Mouse (Mus musculus): ENCODE results near the gene Yme1l1. TPM values are rescaled to one million over a fixed set of nuclear protein-coding genes. Genes with fewer than 3 reads are reported as not detected.
A peak's percentile ranks its signal among the peaks of the same experiment; 100 is the strongest.

The Yme1l1 gene
- 17.9 TPM for polyA plus RNA-seq (2012; fragmentation: generic; extraction: Trizol)

DNA sequence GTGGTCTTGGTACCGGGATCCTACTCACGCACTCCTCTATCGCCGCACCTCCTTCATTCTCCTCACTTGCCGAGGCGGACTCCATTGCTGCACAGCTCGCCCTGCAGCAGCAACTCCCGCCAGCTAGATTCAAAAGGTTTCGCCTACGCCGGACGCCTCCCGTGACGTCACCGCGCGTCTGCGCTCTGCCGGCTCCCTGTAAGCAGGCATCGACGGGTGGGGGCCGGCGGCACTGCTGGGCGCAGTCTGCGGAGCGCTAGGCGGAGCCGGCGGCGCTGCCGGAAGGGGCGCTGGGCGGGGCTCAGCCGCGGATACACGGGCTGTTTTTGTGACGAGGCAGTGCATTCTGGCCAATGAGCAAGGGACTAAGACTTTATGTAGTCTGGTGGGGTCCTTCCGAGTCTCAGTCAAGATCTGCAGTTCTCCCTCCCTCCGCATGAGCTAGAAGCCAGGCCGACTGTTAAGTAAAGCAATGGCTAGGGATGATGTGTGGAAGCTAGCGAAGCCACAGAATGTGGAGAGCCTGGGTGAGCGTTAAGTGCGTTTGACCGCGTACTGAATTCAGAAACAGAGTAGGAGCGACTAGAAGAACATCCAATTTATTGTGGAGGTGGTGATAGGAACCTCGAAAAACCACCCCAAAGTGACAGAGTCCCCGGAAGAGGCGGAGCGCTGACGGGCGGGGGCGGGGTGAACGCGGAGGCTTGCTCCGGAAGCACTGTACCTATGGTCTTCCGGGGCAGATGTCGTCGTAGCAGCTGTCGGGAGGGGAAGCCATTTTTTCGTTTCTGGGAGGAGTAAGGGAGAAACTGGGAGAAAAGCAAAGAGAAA is at the start of gene Yme1l1, which contains the start of gene Mastl:
Yme1l1 (plus strand) TSS at position 593 of the 831 bp plus-strand sequence.
Mastl (minus strand) TSS at position 248 of the 831 bp plus-strand sequence.
- H3K36me3 ChIP-seq (ENCODE audit: control insufficient read depth, insufficient read depth): peaks cover 2% of the 10 kb centered on the region
- no peaks in the 10 kb centered on the region for H3K27me3 ChIP-seq (ENCODE audit: control insufficient read depth, insufficient read depth, insufficient read length)
- peak within 1 kb of the TSS; percentile 84 for H3K4me3 ChIP-seq
- H3K79me2 ChIP-seq (ENCODE audit: control insufficient read depth, insufficient read depth): peaks cover 84% of the 10 kb centered on the region
- peak within 1 kb of the TSS; percentile 58 for H3ac ChIP-seq (ENCODE audit: control insufficient read depth, insufficient read length)
- peak within 1 kb of the TSS; percentile 86 for H3K4me2 ChIP-seq (ENCODE audit: low read depth)
- TF ChIP-seq MAX (IDR thresholded peaks at IDR 0.05; ENCODE audit: low read depth): no peak
- TF ChIP-seq SRF (IDR thresholded peaks at IDR 0.05; ENCODE audit: control insufficient read depth, insufficient read length, low read depth): peak; percentile 64
- TF ChIP-seq CEBPB (IDR thresholded peaks at IDR 0.05; ENCODE audit: insufficient read depth, poor library complexity, severe bottlenecking): no peak
- peak; percentile 65 to 69 (median 66) for TF ChIP-seq MYOD1 (IDR thresholded peaks at IDR 0.05; ENCODE audit: control insufficient read depth in 1 of 3, insufficient read length in 2 of 3, low read depth in 2 of 3)
- peak; percentile 36 to 81 (median 75) for TF ChIP-seq MYOG (IDR thresholded peaks at IDR 0.05; ENCODE audit: control insufficient read depth in 1 of 3, insufficient read depth in 1 of 3, insufficient read length in 2 of 3, low read depth in 2 of 3)
- TF ChIP-seq E2F4 (IDR thresholded peaks at IDR 0.05; ENCODE audit: insufficient read depth): peak; percentile 98
- no peak for TF ChIP-seq TCF3 (IDR thresholded peaks at IDR 0.05; ENCODE audit: insufficient read length, low read depth)
- no peak for TF ChIP-seq REST (IDR thresholded peaks at IDR 0.05; ENCODE audit: insufficient read depth, insufficient read length)
- TF ChIP-seq TCF12 (IDR thresholded peaks at IDR 0.05; ENCODE audit: insufficient read depth, poor library complexity, severe bottlenecking): no peak
- TF ChIP-seq POLR2A (IDR thresholded peaks at IDR 0.05; ENCODE audit: insufficient read length, low read depth): peak; percentile 69
- TF ChIP-seq USF1 (IDR thresholded peaks at IDR 0.05; ENCODE audit: low read depth): no peak
- peak; percentile 85 for TF ChIP-seq POLR2AphosphoS2 (IDR thresholded peaks at IDR 0.05; ENCODE audit: insufficient read length, low read depth)

DNA sequence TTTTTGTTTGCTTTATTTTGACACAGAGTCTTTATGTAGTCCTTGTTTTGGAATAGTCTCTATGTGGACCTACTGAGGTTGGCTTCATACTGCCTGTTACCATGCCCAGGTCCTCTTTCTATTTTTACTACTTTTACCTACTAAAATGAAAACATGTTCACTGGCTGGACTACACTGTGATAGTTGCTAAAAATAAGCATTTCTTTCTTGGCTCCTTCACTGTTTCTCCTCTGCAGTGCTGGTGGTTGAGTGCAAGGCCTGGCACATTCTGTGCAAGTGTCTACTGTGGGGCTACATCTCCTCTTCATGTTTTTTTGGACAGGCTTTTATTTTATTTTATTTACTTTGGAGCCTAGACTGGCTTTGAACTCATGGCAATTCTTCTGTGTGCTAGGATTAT is 36.6 kb upstream of the Yme1l1 start:
- Histone ChIP-seq H3ac (ENCODE audit: control insufficient read depth, insufficient read length) (no peak overlapping the region), H3K79me2 (ENCODE audit: control insufficient read depth, insufficient read depth) (no peaks in the 10 kb centered on the region), H3K4me2 (ENCODE audit: low read depth) (no peak overlapping the region), H3K36me3 (ENCODE audit: control insufficient read depth, insufficient read depth) (peaks cover 15% of the 10 kb centered on the region), H3K27me3 (ENCODE audit: control insufficient read depth, insufficient read depth, insufficient read length) (no peaks in the 10 kb centered on the region), H3K4me3 (no peak overlapping the region)
- TF ChIP-seq TCF3 (IDR thresholded peaks at IDR 0.05; ENCODE audit: insufficient read length, low read depth) (no peak), MAX (IDR thresholded peaks at IDR 0.05; ENCODE audit: low read depth) (no peak), REST (IDR thresholded peaks at IDR 0.05; ENCODE audit: insufficient read depth, insufficient read length) (no peak), POLR2A (IDR thresholded peaks at IDR 0.05; ENCODE audit: insufficient read length, low read depth) (no peak), TCF12 (IDR thresholded peaks at IDR 0.05; ENCODE audit: insufficient read depth, poor library complexity, severe bottlenecking) (no peak), CEBPB (IDR thresholded peaks at IDR 0.05; ENCODE audit: insufficient read depth, poor library complexity, severe bottlenecking) (no peak), E2F4 (IDR thresholded peaks at IDR 0.05; ENCODE audit: insufficient read depth) (no peak), MYOD1 (IDR thresholded peaks at IDR 0.05; ENCODE audit: control insufficient read depth in 1 of 3, insufficient read length in 2 of 3, low read depth in 2 of 3) (no peak), USF1 (IDR thresholded peaks at IDR 0.05; ENCODE audit: low read depth) (no peak), POLR2AphosphoS2 (IDR thresholded peaks at IDR 0.05; ENCODE audit: insufficient read length, low read depth) (no peak), SRF (IDR thresholded peaks at IDR 0.05; ENCODE audit: control insufficient read depth, insufficient read length, low read depth) (no peak), MYOG (IDR thresholded peaks at IDR 0.05; ENCODE audit: control insufficient read depth in 1 of 3, insufficient read depth in 1 of 3, insufficient read length in 2 of 3, low read depth in 2 of 3) (no peak)

DNA sequence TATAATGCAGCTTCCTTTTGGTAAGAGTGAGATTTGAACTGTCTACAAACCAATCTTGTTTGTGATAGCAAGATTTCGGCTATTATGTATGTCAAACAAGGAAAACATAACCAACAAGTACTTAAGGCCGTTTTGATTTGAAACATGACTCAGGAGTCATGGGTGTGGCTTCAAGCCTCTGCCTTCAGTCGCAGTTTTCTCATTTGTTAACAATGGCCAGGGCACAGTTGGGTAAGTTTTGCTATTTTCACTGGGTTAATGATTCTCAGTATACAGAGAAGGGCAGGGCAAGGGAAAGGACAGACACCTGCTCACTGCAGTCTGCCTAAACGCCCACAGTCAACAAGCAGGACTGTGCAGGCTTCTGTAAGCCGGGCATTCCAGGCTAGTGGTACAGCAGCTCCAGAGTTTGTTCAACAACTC is 959 bp upstream of the Yme1l1 start:
- peak overlapping the region; percentile 84 for H3K4me3 ChIP-seq
- no peaks in the 10 kb centered on the region for H3K27me3 ChIP-seq (ENCODE audit: control insufficient read depth, insufficient read depth, insufficient read length)
- H3K4me2 ChIP-seq (ENCODE audit: low read depth): peak overlapping the region; percentile 82
- H3K79me2 ChIP-seq (ENCODE audit: control insufficient read depth, insufficient read depth): peaks cover 76% of the 10 kb centered on the region
- peak overlapping the region; percentile 58 for H3ac ChIP-seq (ENCODE audit: control insufficient read depth, insufficient read length)
- no peak for TF ChIP-seq TCF3 (IDR thresholded peaks at IDR 0.05; ENCODE audit: insufficient read length, low read depth)
- no peak for TF ChIP-seq TCF12 (IDR thresholded peaks at IDR 0.05; ENCODE audit: insufficient read depth, poor library complexity, severe bottlenecking)
- TF ChIP-seq E2F4 (IDR thresholded peaks at IDR 0.05; ENCODE audit: insufficient read depth): no peak
- no peak for TF ChIP-seq CEBPB (IDR thresholded peaks at IDR 0.05; ENCODE audit: insufficient read depth, poor library complexity, severe bottlenecking)
- no peak for TF ChIP-seq USF1 (IDR thresholded peaks at IDR 0.05; ENCODE audit: low read depth)
- TF ChIP-seq POLR2A (IDR thresholded peaks at IDR 0.05; ENCODE audit: insufficient read length, low read depth): no peak
- H3K36me3 ChIP-seq (ENCODE audit: control insufficient read depth, insufficient read depth): no peaks in the 10 kb centered on the region

DNA sequence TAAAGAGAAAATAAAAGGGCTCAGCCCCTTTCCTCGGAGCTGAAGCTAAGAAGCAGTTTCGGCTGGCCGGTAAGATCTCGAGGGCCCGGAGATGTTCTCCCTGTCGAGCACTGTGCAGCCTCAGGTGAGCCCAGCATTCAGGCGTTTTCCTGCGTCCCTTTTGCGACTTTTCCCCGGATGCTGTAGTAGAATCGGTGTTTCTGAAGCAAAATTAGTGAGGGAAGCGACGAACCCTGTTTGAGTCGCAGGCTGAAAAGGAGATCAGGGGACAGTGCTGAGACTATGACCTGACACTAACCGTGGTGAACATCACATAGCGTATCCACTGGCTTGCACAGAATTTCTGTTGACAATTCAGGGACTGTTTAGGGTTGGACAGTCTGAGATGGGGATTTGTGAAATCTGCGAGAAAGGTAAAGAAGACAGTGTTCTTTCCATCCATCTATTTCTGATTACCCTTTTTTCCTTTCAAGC is 476 bp downstream of the Yme1l1 start:
- Histone ChIP-seq H3K79me2 (ENCODE audit: control insufficient read depth, insufficient read depth) (peaks cover 87% of the 10 kb centered on the region), H3K36me3 (ENCODE audit: control insufficient read depth, insufficient read depth) (peaks cover 8% of the 10 kb centered on the region), H3K4me2 (ENCODE audit: low read depth) (peak overlapping the region; percentile 86), H3K4me3 (peak overlapping the region; percentile 84), H3ac (ENCODE audit: control insufficient read depth, insufficient read length) (peak overlapping the region; percentile 58), H3K27me3 (ENCODE audit: control insufficient read depth, insufficient read depth, insufficient read length) (no peaks in the 10 kb centered on the region)
- TF ChIP-seq TCF3 (IDR thresholded peaks at IDR 0.05; ENCODE audit: insufficient read length, low read depth) (no peak), E2F4 (IDR thresholded peaks at IDR 0.05; ENCODE audit: insufficient read depth) (no peak), MAX (IDR thresholded peaks at IDR 0.05; ENCODE audit: low read depth) (no peak), REST (IDR thresholded peaks at IDR 0.05; ENCODE audit: insufficient read depth, insufficient read length) (no peak), MYOD1 (IDR thresholded peaks at IDR 0.05; ENCODE audit: control insufficient read depth in 1 of 3, insufficient read length in 2 of 3, low read depth in 2 of 3) (no peak), TCF12 (IDR thresholded peaks at IDR 0.05; ENCODE audit: insufficient read depth, poor library complexity, severe bottlenecking) (no peak), MYOG (IDR thresholded peaks at IDR 0.05; ENCODE audit: control insufficient read depth in 1 of 3, insufficient read depth in 1 of 3, insufficient read length in 2 of 3, low read depth in 2 of 3) (no peak), USF1 (IDR thresholded peaks at IDR 0.05; ENCODE audit: low read depth) (no peak), POLR2AphosphoS2 (IDR thresholded peaks at IDR 0.05; ENCODE audit: insufficient read length, low read depth) (no peak), POLR2A (IDR thresholded peaks at IDR 0.05; ENCODE audit: insufficient read length, low read depth) (no peak), CEBPB (IDR thresholded peaks at IDR 0.05; ENCODE audit: insufficient read depth, poor library complexity, severe bottlenecking) (no peak), SRF (IDR thresholded peaks at IDR 0.05; ENCODE audit: control insufficient read depth, insufficient read length, low read depth) (no peak)
